Mouse (Mus musculus): ENCODE results near the gene Gm11361. TPM values are rescaled to one million over a fixed set of nuclear protein-coding genes. Genes with fewer than 3 reads are reported as not detected.

The Gm11361 gene
- 1.2 and 1.5 TPM in 2 replicates for polyA plus RNA-seq (2012; rRNA removed)
- 5.6 and 6.5 TPM in 2 replicates for polyA plus RNA-seq (2014; fragmentation: Nextera tagmentation; extraction: Ambion mirVana)

- DNase-seq (ENCODE audit: low spot score): no peak
- no peaks in the 10 kb centered on the region for H3K36me3 ChIP-seq (ENCODE audit: control insufficient read depth, insufficient read depth, low read length)
- no peak for ATAC-seq (ENCODE audit: low FRiP score, low read depth)
- TF ChIP-seq POLR2A (IDR thresholded peaks at IDR 0.05; ENCODE audit: borderline replicate concordance, extremely low read depth, insufficient read depth, insufficient read length): no peak
- H3K4me2 ChIP-seq (replicated peaks; ENCODE audit: low read depth, low read length, severe bottlenecking): no peak within 1 kb of the TSS
- no peaks in the 10 kb centered on the region for H3K9me3 ChIP-seq (ENCODE audit: control insufficient read depth, low read length)
- no peak within 1 kb of the TSS for H3K27ac ChIP-seq (replicated peaks; ENCODE audit: low read depth, low read length)
- H3K27me3 ChIP-seq (ENCODE audit: control insufficient read depth, insufficient read depth, low read length): no peaks in the 10 kb centered on the region
- H3K4me1 ChIP-seq (ENCODE audit: control insufficient read depth, insufficient read depth, low read length): no peaks in the 10 kb centered on the region
- H3K9ac ChIP-seq (ENCODE audit: low read depth, low read length, severe bottlenecking): no peak within 1 kb of the TSS
- 95% methylated on average over 3 of the region's 3 CpGs for WGBS
- H3K4me3 ChIP-seq (replicated peaks; ENCODE audit: low read length): no peak within 1 kb of the TSS
Observed at GRCm38 (mm10) chr13:28257228-28257627, at the start of gene Gm11361. Gm11361 (plus strand) TSS chr13:28257528.

DNA sequence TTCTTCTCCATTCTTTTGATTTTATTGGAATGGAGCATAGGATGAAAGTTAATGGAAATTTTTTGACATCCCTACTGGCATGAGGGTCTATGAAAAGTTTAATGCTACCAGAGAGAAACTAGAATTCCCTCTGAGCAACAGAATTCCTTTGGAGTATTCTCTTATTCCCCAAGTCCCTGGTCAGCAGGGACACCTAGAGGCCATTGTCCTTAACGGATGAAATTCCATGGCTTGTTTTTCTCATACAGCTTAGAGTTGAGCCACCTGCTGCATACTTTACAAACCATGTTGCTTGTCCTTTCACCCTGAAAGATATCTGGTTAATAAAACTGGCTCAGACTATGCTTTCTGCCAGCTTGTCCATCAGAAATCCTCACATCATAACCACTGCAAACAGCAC is 7.1 kb downstream of the Gm11361 start:
- no peak for ATAC-seq (ENCODE audit: low FRiP score, low read depth)
- WGBS: 13% methylated on average over 1 of the region's 1 CpGs

DNA sequence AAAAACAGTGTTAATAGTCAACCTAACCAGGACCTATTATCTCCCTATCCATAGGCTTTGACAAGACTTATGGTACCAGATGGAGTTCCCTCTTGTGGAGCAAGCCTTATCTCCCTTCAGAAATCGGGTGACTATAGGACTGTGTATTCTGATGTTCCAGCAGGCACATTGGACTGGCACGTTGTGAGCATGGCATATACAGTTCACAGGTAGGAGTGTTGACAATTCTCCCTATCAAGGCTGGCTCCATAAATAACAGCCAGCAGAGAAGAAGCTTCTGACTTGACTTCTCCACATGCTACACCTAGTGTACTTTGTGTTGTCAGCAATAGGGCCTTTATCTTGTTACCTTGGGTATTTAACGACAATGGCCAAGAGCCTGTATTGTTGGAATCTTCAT is 30.0 kb downstream of the Gm11361 start:
- ATAC-seq (ENCODE audit: low FRiP score, low read depth): no peak
- Histone ChIP-seq H3K4me1 (ENCODE audit: control insufficient read depth, insufficient read depth, low read length) (no peaks in the 10 kb centered on the region), H3K27me3 (ENCODE audit: control insufficient read depth, insufficient read depth, low read length) (no peaks in the 10 kb centered on the region), H3K9ac (ENCODE audit: low read depth, low read length, severe bottlenecking) (no peak overlapping the region), H3K27ac (replicated peaks; ENCODE audit: low read depth, low read length) (no peak overlapping the region), H3K4me2 (replicated peaks; ENCODE audit: low read depth, low read length, severe bottlenecking) (no peak overlapping the region), H3K9me3 (ENCODE audit: control insufficient read depth, low read length) (no peaks in the 10 kb centered on the region), H3K36me3 (ENCODE audit: control insufficient read depth, insufficient read depth, low read length) (no peaks in the 10 kb centered on the region), H3K4me3 (replicated peaks; ENCODE audit: low read length) (no peak overlapping the region)
- DNase-seq (ENCODE audit: low spot score): no peak
- WGBS: 93% methylated on average over 3 of the region's 3 CpGs
- TF ChIP-seq POLR2A (IDR thresholded peaks at IDR 0.05; ENCODE audit: borderline replicate concordance, extremely low read depth, insufficient read depth, insufficient read length): no peak

More for the DNA sequence above, 7.1 kb downstream of the Gm11361 start:
- Histone ChIP-seq H3K27ac (replicated peaks; ENCODE audit: low read depth, low read length) (no peak overlapping the region), H3K4me3 (replicated peaks; ENCODE audit: low read length) (no peak overlapping the region), H3K9ac (ENCODE audit: low read depth, low read length, severe bottlenecking) (no peak overlapping the region), H3K4me2 (replicated peaks; ENCODE audit: low read depth, low read length, severe bottlenecking) (no peak overlapping the region), H3K36me3 (ENCODE audit: control insufficient read depth, insufficient read depth, low read length) (no peaks in the 10 kb centered on the region), H3K27me3 (ENCODE audit: control insufficient read depth, insufficient read depth, low read length) (no peaks in the 10 kb centered on the region), H3K4me1 (ENCODE audit: control insufficient read depth, insufficient read depth, low read length) (no peaks in the 10 kb centered on the region), H3K9me3 (ENCODE audit: control insufficient read depth, low read length) (no peaks in the 10 kb centered on the region)
- DNase-seq (ENCODE audit: low spot score): no peak
- no peak for TF ChIP-seq POLR2A (IDR thresholded peaks at IDR 0.05; ENCODE audit: borderline replicate concordance, extremely low read depth, insufficient read depth, insufficient read length)

DNA sequence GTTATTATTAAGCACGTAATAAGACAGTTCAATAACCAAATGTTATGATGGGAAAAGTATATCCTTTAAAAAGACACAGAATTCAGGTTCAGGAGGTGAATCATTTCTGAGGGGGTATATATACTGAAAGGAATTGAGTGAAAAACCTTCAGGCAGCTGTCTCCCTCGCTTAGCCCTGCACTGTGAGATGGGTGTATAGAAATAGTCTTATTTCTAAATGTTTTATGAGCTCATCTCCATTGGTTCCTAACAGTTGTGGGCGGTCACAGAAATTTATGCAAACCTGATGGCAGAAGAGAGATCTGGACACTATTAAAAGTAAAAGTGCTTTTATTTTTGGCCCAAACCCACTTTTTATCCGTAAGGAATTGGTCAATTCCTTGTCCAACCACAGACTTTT is 36.9 kb downstream of the Gm11361 start:
- no peak for TF ChIP-seq POLR2A (IDR thresholded peaks at IDR 0.05; ENCODE audit: borderline replicate concordance, extremely low read depth, insufficient read depth, insufficient read length)
- Histone ChIP-seq H3K36me3 (ENCODE audit: control insufficient read depth, insufficient read depth, low read length) (no peaks in the 10 kb centered on the region), H3K4me1 (ENCODE audit: control insufficient read depth, insufficient read depth, low read length) (peaks cover 11% of the 10 kb centered on the region), H3K27ac (replicated peaks; ENCODE audit: low read depth, low read length) (no peak overlapping the region), H3K9me3 (ENCODE audit: control insufficient read depth, low read length) (no peaks in the 10 kb centered on the region), H3K9ac (ENCODE audit: low read depth, low read length, severe bottlenecking) (no peak overlapping the region), H3K27me3 (ENCODE audit: control insufficient read depth, insufficient read depth, low read length) (no peaks in the 10 kb centered on the region), H3K4me2 (replicated peaks; ENCODE audit: low read depth, low read length, severe bottlenecking) (no peak overlapping the region), H3K4me3 (replicated peaks; ENCODE audit: low read length) (no peak overlapping the region)
- ATAC-seq (ENCODE audit: low FRiP score, low read depth) (no peak), DNase-seq (ENCODE audit: low spot score) (peak; percentile 8)
- WGBS: 60% methylated on average over 4 of the region's 4 CpGs

GRCm38 (mm10) chr13:28294757-28295361 is 37.5 kb downstream of the Gm11361 start:
- Histone ChIP-seq H3K4me2 (replicated peaks; ENCODE audit: low read depth, low read length, severe bottlenecking) (no peak overlapping the region), H3K9me3 (ENCODE audit: control insufficient read depth, low read length) (no peaks in the 10 kb centered on the region), H3K9ac (ENCODE audit: low read depth, low read length, severe bottlenecking) (no peak overlapping the region), H3K4me1 (ENCODE audit: control insufficient read depth, insufficient read depth, low read length) (peaks cover 11% of the 10 kb centered on the region), H3K27me3 (ENCODE audit: control insufficient read depth, insufficient read depth, low read length) (no peaks in the 10 kb centered on the region), H3K36me3 (ENCODE audit: control insufficient read depth, insufficient read depth, low read length) (no peaks in the 10 kb centered on the region), H3K27ac (replicated peaks; ENCODE audit: low read depth, low read length) (0 out of 2 replicates have a peak overlapping the region, but pooled peaks have one; percentile 3), H3K4me3 (replicated peaks; ENCODE audit: low read length) (no peak overlapping the region)
- WGBS: 5% methylated on average over 3 of the region's 3 CpGs
- ATAC-seq (ENCODE audit: low FRiP score, low read depth) (no peak), DNase-seq (ENCODE audit: low spot score) (peak; percentile 20)
- no peak for TF ChIP-seq POLR2A (IDR thresholded peaks at IDR 0.05; ENCODE audit: borderline replicate concordance, extremely low read depth, insufficient read depth, insufficient read length)

Measured in limb, embryonic 14.5 days (tissue).